In genomic region chr12:100934796-100935195, GRCm38 (mm10) we compare ENCODE assay signal across 26 mouse cellular contexts. TPM values are rescaled to one million over a fixed set of nuclear protein-coding genes. Genes with fewer than 3 reads are reported as not detected.
DNase-seq lines count a peak whose midpoint lies in the region; ATAC-seq and TF ChIP-seq lines count a peak whose summit lies in the region.
"Had no signal": no experiment of that assay in that cellular context is flagged by ENCODE, and none has a peak within 500 bp of the region (broad histone marks: within the 10 kb centered on the region; RNA-seq: fewer than 3 reads in every experiment).

No protein-coding gene starts in this region.

- H3K27me3 ChIP-seq in heart, embryonic 13.5 days (replicated peaks), result peaks cover 30% of the 10 kb centered on the region
- no peaks in the 10 kb centered on the region for H3K27me3 ChIP-seq in liver, adult 2 months (ENCODE audit: control insufficient read depth, insufficient read depth, low read length)
- no peaks in the 10 kb centered on the region for H3K27me3 ChIP-seq in liver, embryonic 11.5 days (replicated peaks; ENCODE audit: control insufficient read depth, insufficient read depth, low read length)
- no peaks in the 10 kb centered on the region for H3K27me3 ChIP-seq in intestine, embryonic 16.5 days (replicated peaks; ENCODE audit: control insufficient read depth, insufficient read depth, low read length)
- H3K27me3 ChIP-seq: hindbrain, embryonic 13.5 days; limb, embryonic 12.5 days; liver, embryonic 15.5 days; stomach, embryonic 15.5 days had no signal

- TF ChIP-seq CTCF in liver, adult 2 months (IDR thresholded peaks at IDR 0.05; ENCODE audit: low read depth, low read length), result no peak

- WGBS in heart, embryonic 13.5 days, result 59% methylated on average over 5 of the region's 5 CpGs
- WGBS in liver, adult 2 months, result 19% methylated on average over 5 of the region's 5 CpGs
- 79% methylated on average over 5 of the region's 5 CpGs for WGBS in liver, embryonic 11.5 days
- 59% methylated on average over 5 of the region's 5 CpGs for WGBS in intestine, embryonic 16.5 days

- H3K4me2 ChIP-seq in heart, embryonic 13.5 days, result no peak overlapping the region
- H3K4me2 ChIP-seq in liver, embryonic 11.5 days, result no peak overlapping the region
- H3K4me2 ChIP-seq in intestine, embryonic 16.5 days (ENCODE audit: low read depth, low read length), result no peak overlapping the region
- H3K4me2 ChIP-seq: heart, embryonic 12.5 days; hindbrain, embryonic 13.5 days; limb, embryonic 12.5 days; liver, embryonic 15.5 days; stomach, embryonic 15.5 days had no signal

- no peak overlapping the region for H3K4me3 ChIP-seq in heart, embryonic 13.5 days
- H3K4me3 ChIP-seq in liver, adult 2 months (ENCODE audit: insufficient read depth, low read depth, low read length), result no peak overlapping the region
- no peak overlapping the region for H3K4me3 ChIP-seq in liver, embryonic 11.5 days (ENCODE audit: low read depth, low read length)
- H3K4me3 ChIP-seq in intestine, embryonic 16.5 days (ENCODE audit: low read length), result no peak overlapping the region
- H3K4me3 ChIP-seq: embryonic facial prominence, embryonic 10.5 days; heart, embryonic 12.5 days; hindbrain, embryonic 13.5 days; layer of hippocampus, adult 2 months; limb, embryonic 12.5 days; liver, embryonic 15.5 days; stomach, embryonic 15.5 days had no signal

- 0 out of 2 replicates have a peak, but pooled peaks cover 4% of the 10 kb centered on the region for H3K36me3 ChIP-seq in heart, embryonic 13.5 days
- no peaks in the 10 kb centered on the region for H3K36me3 ChIP-seq in liver, adult 2 months (ENCODE audit: control insufficient read depth, insufficient read depth, low read length)
- peaks cover 15% of the 10 kb centered on the region; the same call in 1 of the 2 replicates for H3K36me3 ChIP-seq in liver, embryonic 11.5 days (ENCODE audit: control insufficient read depth, insufficient read depth, low read length)
- H3K36me3 ChIP-seq in intestine, embryonic 16.5 days (ENCODE audit: control insufficient read depth, insufficient read depth, low read length), result peaks cover 9% of the 10 kb centered on the region; the same call in 1 of the 2 replicates
- H3K36me3 ChIP-seq: heart, embryonic 12.5 days had no signal

- no peaks in the 10 kb centered on the region for H3K79me2 ChIP-seq in liver, adult 2 months (ENCODE audit: control insufficient read depth, insufficient read depth, low read length)

- peaks cover 14% of the 10 kb centered on the region for H3K4me1 ChIP-seq in heart, embryonic 13.5 days
- peaks cover 5% of the 10 kb centered on the region; the same call in 1 of the 2 replicates for H3K4me1 ChIP-seq in liver, adult 2 months (ENCODE audit: control insufficient read depth, insufficient read depth, low read length)
- H3K4me1 ChIP-seq in liver, embryonic 11.5 days (replicated peaks; ENCODE audit: control insufficient read depth, insufficient read depth, low read length), result no peaks in the 10 kb centered on the region
- H3K4me1 ChIP-seq in intestine, embryonic 16.5 days (ENCODE audit: control insufficient read depth, insufficient read depth, low read length), result peaks cover 5% of the 10 kb centered on the region; the same call in 1 of the 2 replicates
- H3K4me1 ChIP-seq: heart, embryonic 12.5 days had no signal

- ATAC-seq in heart, embryonic 13.5 days (ENCODE audit: extremely low read depth, insufficient number of reproducible peaks, low FRiP score, low TSS enrichment), result no peak
- ATAC-seq in liver, embryonic 11.5 days (replicated peaks; ENCODE audit: low FRiP score), result no peak
- ATAC-seq in intestine, embryonic 16.5 days, result peak; percentile 41
- ATAC-seq: forebrain, embryonic 16.5 days; lung, postnatal 0 days had no signal

- H3K9ac ChIP-seq in heart, embryonic 13.5 days, result peak overlapping the region; percentile 15; the same call in 1 of the 2 replicates
- no peak overlapping the region for H3K9ac ChIP-seq in liver, adult 2 months (ENCODE audit: low read depth, low read length)
- H3K9ac ChIP-seq in liver, embryonic 11.5 days (ENCODE audit: low read depth, low read length), result no peak overlapping the region
- no peak overlapping the region for H3K9ac ChIP-seq in intestine, embryonic 16.5 days (ENCODE audit: low read depth, low read length)
- H3K9ac ChIP-seq: heart, embryonic 12.5 days; hindbrain, embryonic 13.5 days; limb, embryonic 12.5 days; liver, embryonic 15.5 days; stomach, embryonic 15.5 days had no signal

- H3K27ac ChIP-seq in heart, embryonic 13.5 days (replicated peaks), result no peak overlapping the region
- peak overlapping the region; percentile 80 for H3K27ac ChIP-seq in liver, adult 2 months (replicated peaks; ENCODE audit: insufficient read depth, low read depth, low read length)
- no peak overlapping the region for H3K27ac ChIP-seq in liver, embryonic 11.5 days (ENCODE audit: low read depth, low read length)
- H3K27ac ChIP-seq in intestine, embryonic 16.5 days (ENCODE audit: low read length), result no peak overlapping the region
- H3K27ac ChIP-seq: embryonic facial prominence, embryonic 10.5 days; hindbrain, embryonic 13.5 days; layer of hippocampus, adult 2 months; limb, embryonic 12.5 days; liver, embryonic 15.5 days; macrophage; stomach, embryonic 15.5 days had no signal

- DNase-seq in heart, postnatal 4 days, result no peak
- DNase-seq in liver, adult 2 months (ENCODE audit: extremely low read depth, low read depth, low spot score), result peak; percentile 93
- DNase-seq in liver, embryonic 11.5 days (ENCODE audit: low spot score), result no peak
- DNase-seq in yolk sac, embryonic 10.5 days (ENCODE audit: low spot score), result peak; percentile 58
- DNase-seq in ovary, postnatal 36 days (ENCODE audit: low spot score), result no peak
- DNase-seq: adrenal gland, postnatal 36 days; cerebellum, adult 11 months; cerebellum, postnatal 10 days; gastrocnemius, postnatal 25 days; heart, adult 18-20 months; heart, postnatal 14 days; right cerebral cortex, adult 18-20 months; right cerebral cortex, postnatal 4 days; thymus, postnatal 25 days had no signal

- TF ChIP-seq POLR2A in liver, adult 2 months (IDR thresholded peaks at IDR 0.05; ENCODE audit: extremely low read depth, insufficient read depth, low read length), result no peak

- no peaks in the 10 kb centered on the region for H3K9me3 ChIP-seq in heart, embryonic 13.5 days
- H3K9me3 ChIP-seq in liver, embryonic 11.5 days (ENCODE audit: control insufficient read depth, low read length), result no peaks in the 10 kb centered on the region
- no peaks in the 10 kb centered on the region for H3K9me3 ChIP-seq in intestine, embryonic 16.5 days (ENCODE audit: control insufficient read depth, low read length)
- H3K9me3 ChIP-seq: embryonic facial prominence, embryonic 10.5 days; heart, embryonic 12.5 days; hindbrain, embryonic 13.5 days; limb, embryonic 12.5 days; liver, embryonic 15.5 days; stomach, embryonic 15.5 days had no signal

RNA-seq across cellular contexts. Expression of gene Gpr68, which starts 26.8 kb away (rescaled TPM):
- 5.9 and 6.0 TPM in 2 replicates for polyA plus RNA-seq in heart, embryonic 13.5 days (2015; fragmentation: Nextera tagmentation; extraction: Ambion mirVana)
- 1 to 10 TPM; 2.4 to 2.8 TPM for total RNA-seq in heart, postnatal 4 days (2021)
- total RNA-seq in liver, adult 2 months (2014; rRNA removed), result 0.09 and 0.20 TPM in 2 replicates
- 0.28 and 0.85 TPM in 2 replicates for polyA plus RNA-seq in liver, adult 2 months (2012; rRNA removed)
- 0.10 and 0.17 TPM in 2 replicates for polyA plus RNA-seq in liver, embryonic 11.5 days (2014; fragmentation: Nextera tagmentation; extraction: Ambion mirVana)
- 0.48 and 0.56 TPM in 2 replicates for polyA plus RNA-seq in intestine, embryonic 16.5 days (2015; fragmentation: Nextera tagmentation; extraction: Ambion mirVana)

Comparison
In these comparisons a context has a peak if more than half of its experiments do, and no peak if none do; other contexts are left out.
1. DNase-seq: peak in liver, adult 2 months (single experiment) and yolk sac, embryonic 10.5 days (single experiment); none in heart, postnatal 4 days (single experiment), liver, embryonic 11.5 days (single experiment) and ovary, postnatal 36 days (single experiment).